Mouse (Mus musculus): ENCODE data around the gene Acr.

- TF ChIP-seq CTCF (IDR thresholded peaks at IDR 0.05; ENCODE audit: low read depth, low read length): peak; percentile 78
- TF ChIP-seq EP300 (IDR thresholded peaks at IDR 0.05; ENCODE audit: insufficient read depth, low read depth, low read length): no peak
These were observed 37.8 kb upstream of the Acr start for GRCm38 (mm10) chr15:89530336-89530735.
